Mouse (Mus musculus) yolk sac, embryonic 10.5 days (tissue): ENCODE measurements around the gene Atxn1.
A peak's percentile ranks its signal among the peaks of the same experiment; 100 is the strongest.

ENCODE experiments used
- DNase-seq: peaks from one replicate; pipeline ENCODE4 v3.0.0-alpha.2; 2017; ENCODE audit warnings: low spot score

The Atxn1 gene

GRCm38 (mm10) chr13:45861885-45862605, 102.8 kb downstream of the Atxn1 start:
- no peak for DNase-seq

- no peak for DNase-seq
Measured at GRCm38 (mm10) chr13:45861098-45861580, 103.7 kb downstream of the Atxn1 start.

GRCm38 (mm10) chr13:45859081-45859709, 105.6 kb downstream of the Atxn1 start:
- peak; percentile 86 for DNase-seq

- DNase-seq = no peak
Measured at GRCm38 (mm10) chr13:45857416-45857815, 107.4 kb downstream of the Atxn1 start.

GRCm38 (mm10) chr13:45854531-45854930, 110.3 kb downstream of the Atxn1 start:
- no peak for DNase-seq

GRCm38 (mm10) chr13:45853691-45854090, 111.1 kb downstream of the Atxn1 start:
- DNase-seq = no peak

DNA sequence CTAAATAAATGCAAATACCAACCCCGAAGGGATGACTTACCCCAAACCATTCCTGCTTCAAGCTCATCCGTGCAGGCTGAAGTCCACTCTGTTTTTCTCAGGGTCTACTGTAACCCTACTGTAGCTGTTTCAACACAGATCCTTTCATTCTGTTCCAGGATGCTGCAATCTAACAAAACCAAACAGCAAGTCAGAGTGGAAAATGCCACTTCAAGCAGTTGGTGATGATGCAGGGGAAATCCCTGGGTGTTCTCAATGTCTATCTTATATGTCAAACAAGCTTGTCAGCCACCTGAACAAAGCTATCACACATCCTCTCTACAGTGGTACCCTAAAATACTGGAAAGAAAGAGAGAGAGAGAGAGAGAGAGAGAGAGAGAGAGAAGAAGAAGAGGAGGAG, 112.5 kb downstream of the Atxn1 start:
- DNase-seq = no peak

- DNase-seq = no peak
Measured at GRCm38 (mm10) chr13:45851746-45852145, 113.1 kb downstream of the Atxn1 start.

- no peak for DNase-seq
Measured at GRCm38 (mm10) chr13:45851156-45851555, 113.7 kb downstream of the Atxn1 start.

GRCm38 (mm10) chr13:45850181-45850974, 114.4 kb downstream of the Atxn1 start:
- no peak for DNase-seq

DNA sequence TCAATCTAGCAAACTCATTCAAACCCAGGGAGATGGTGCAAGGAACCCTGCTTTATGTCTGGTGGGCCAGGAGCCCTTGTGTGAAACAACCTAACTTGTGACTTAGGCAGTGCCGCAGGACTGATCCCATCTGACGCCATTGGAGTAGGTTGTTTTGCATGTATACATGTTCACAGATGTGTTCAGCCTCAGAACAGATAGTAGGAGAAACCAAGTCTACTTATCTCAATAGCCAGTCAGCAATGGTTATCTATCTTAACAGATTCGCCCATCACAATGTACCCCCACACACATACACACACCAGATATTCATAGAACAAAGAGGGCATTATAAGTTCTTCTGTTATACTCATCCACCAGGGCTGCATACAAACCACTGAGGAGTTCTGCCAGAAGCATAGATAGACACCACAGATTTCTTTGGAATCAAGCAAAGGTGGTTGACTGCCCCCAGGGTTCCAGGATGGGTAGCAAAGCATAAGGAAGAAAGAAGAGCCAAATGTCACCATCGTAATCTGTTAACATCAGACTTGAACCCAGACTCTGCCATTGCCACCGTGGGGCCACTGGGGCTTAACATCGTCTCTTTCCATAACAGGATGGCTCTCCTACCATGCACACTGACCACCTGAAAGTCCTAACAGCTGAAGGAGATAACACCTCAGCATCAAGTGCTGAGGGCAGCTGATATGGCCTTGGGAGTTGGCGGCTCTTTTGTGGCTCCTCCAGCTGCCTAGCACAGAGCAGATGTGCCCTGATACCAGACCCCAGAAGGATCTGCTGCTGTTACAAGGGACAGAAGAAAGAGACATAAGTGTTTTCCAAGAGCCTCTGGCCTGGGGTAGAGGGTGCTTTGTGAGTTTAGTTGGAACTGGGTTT, 115.4 kb downstream of the Atxn1 start:
- DNase-seq = peak; percentile 50

DNA sequence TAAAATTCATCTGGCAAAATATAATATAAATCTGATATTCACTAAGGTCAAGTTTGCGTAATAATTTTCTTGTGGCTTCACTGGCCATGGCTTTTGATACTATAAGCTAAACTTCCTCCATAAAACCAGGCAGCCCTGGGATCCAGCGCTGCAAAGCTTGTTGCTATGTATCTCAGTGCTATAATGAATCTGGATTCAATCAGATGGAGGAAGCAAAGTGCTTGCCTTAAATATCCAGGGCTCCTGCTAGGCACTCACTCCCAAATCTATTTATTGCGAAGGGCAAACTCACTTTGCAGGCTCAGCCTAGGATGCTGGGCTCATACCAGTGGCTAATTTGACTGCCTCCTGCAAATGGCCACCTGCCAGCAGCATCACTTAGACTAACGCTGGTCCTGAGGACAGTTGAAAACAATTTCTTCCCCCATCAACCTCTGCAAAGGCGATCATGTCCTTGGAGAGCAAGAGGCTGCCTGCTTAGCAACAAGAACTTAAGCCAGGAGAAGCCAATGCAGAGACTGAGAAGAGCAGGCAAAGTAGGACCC, 122.2 kb downstream of the Atxn1 start:
- DNase-seq = no peak

- DNase-seq = no peak
Measured at GRCm38 (mm10) chr13:45839901-45840300, 124.9 kb downstream of the Atxn1 start.

- DNase-seq = no peak
Measured at GRCm38 (mm10) chr13:45837609-45838220, 127.1 kb downstream of the Atxn1 start.

DNA sequence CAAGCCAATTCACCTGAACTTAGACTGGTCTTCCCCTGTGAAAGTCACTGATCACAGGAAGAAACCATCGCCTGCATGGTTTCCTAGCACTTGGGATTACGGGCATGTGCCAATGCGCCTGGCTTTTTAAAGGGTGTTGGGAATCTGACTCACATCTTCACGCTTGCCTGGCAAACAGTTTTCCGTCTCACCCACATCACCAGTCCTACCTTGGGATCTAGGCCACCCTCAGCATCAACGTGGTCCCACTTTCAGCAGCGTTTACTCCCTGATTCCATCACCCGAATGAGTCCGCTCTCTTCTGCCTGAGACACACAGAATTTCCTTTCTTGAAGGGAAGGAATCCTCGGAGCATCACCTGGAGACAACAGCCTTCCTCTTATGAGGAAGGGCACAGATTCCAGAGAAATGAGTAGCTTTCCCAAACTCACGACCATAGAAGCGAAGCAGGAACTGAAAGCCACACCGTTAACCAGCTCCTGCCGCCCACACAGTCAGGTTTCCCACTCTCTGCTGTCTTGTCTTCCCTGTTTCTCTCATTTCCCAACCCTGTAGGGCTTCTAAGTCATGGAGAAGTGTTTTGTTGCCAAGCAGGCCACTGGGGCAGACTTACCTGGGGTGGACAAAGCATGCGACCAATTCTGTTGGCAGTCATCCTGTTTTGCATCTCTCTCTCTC, 128.3 kb downstream of the Atxn1 start:
- DNase-seq = no peak

GRCm38 (mm10) chr13:45834300-45834699, 130.5 kb downstream of the Atxn1 start:
- no peak for DNase-seq

DNA sequence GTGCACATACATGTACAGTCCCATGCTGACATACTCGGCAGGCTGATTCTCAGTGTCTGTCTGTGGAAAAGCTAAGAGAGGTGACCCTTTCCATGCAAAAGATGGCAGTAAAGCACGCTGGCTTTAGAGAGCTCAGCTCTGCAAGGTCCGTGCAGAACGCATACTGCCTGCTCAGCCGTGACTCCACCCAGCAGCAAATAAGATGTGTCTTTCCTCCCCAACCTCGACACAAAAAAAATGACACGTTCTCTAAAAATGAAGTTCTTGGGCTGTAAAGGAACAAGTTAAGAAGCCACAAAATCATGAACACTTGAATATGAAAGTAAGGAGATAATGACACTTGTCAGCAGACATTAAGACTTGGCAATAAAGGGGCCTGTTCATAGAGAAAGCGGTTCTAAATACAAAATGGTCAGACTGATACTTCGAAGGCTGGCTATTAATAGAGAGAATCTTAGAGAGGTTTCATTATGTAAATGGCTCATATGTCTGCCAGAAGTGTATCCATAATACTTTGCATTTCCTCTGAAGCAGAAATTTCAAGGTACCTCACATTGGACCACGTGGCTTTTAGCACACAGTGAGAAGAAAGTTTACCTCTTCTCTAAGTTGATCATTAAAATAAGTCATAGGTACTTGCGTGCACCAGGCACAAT, 132.0 kb downstream of the Atxn1 start:
- DNase-seq = no peak

- no peak for DNase-seq
Measured at GRCm38 (mm10) chr13:45829341-45829936, 135.4 kb downstream of the Atxn1 start.

DNA sequence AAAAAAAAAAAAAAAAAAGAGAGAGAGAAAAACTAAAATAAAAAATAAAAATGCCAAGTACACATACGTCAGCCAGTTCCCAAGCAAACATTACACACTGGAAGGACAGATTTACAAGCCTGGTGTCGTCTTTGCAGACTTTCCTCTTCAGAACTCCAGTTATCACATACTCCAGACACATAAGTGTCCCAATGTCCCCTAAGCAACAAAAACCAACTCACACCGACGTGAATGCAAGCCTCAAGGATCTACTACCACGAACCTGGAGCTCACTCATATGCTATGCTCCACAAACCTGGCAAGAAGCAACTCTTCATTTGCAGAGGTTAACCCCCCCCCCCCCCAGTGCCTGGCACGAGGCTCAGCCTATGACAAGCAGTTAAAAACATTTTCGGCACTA, 136.8 kb downstream of the Atxn1 start:
- no peak for DNase-seq

DNA sequence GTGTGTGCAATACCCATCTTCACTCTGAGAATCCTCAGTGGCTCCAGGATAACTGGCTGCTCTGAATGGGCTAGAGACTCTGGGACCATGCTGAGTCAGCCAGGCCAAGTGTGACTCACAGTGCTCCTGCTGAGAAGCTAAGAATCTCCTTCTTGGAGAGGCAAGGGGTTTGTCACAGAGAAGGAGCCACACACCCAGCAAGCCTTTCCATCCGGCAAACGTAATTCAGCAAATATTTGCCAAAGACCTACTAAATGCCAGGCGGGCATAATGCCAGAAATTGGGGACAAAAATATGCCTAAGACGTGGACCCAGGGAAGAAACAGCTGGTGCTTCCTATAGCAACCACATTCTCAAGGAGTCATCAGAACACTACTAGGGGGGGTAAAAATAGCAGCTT, 137.2 kb downstream of the Atxn1 start:
- DNase-seq = no peak
